12 mouse cellular contexts compared by ENCODE assay signal in the genomic region with DNA sequence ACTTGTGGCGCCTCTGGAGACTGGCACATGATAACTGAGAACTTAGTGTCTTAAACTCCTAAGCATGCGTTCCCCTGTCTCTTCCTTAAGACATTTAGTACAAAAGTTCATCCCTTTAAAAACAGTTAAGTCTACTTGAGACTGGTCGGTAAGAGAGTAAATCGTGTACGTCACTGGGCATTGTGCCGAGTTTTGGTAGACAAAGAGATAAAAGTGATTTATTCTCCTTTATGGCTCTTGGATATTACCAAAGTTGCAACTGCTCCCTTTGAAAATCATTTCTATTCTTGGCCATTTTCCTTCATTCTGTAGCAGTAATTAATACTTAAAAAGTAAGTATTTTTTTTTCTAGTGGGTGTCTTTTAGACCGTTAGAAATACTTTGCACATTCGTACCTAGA. TPM values are rescaled to one million over a fixed set of nuclear protein-coding genes. Genes with fewer than 3 reads are reported as not detected.
"Had no signal": no experiment of that assay in that cellular context is flagged by ENCODE, and none has a peak within 500 bp of the region (broad histone marks: within the 10 kb centered on the region; RNA-seq: fewer than 3 reads in every experiment).

No protein-coding gene starts in this region.

- H3K4me1 ChIP-seq: limb, embryonic 12.5 days; liver, embryonic 13.5 days; midbrain, embryonic 13.5 days had no signal

- H3K36me3 ChIP-seq: limb, embryonic 12.5 days; liver, embryonic 13.5 days; midbrain, embryonic 13.5 days had no signal

- H3K9ac ChIP-seq: limb, embryonic 12.5 days; liver, embryonic 13.5 days; liver, postnatal 0 days; midbrain, embryonic 13.5 days had no signal

- ATAC-seq: liver, postnatal 0 days; midbrain, embryonic 13.5 days had no signal

- H3K4me3 ChIP-seq: layer of hippocampus, adult 2 months; limb, embryonic 12.5 days; liver, embryonic 13.5 days; midbrain, embryonic 13.5 days had no signal

- H3K27me3 ChIP-seq: limb, embryonic 12.5 days; liver, embryonic 13.5 days; midbrain, embryonic 13.5 days had no signal

- H3K4me2 ChIP-seq: limb, embryonic 12.5 days; liver, embryonic 13.5 days; midbrain, embryonic 13.5 days had no signal

- DNase-seq: kidney, adult 2 months; liver; liver, embryonic 13.5 days; liver, postnatal 0 days; lung, postnatal 36 days; right cerebral cortex, adult 18-20 months; right cerebral cortex, postnatal 25 days; thymus, postnatal 4 days had no signal

- H3K9me3 ChIP-seq: limb, embryonic 12.5 days; liver, embryonic 13.5 days; midbrain, embryonic 13.5 days had no signal

- H3K27ac ChIP-seq: layer of hippocampus, adult 2 months; limb, embryonic 12.5 days; liver, embryonic 13.5 days; midbrain, embryonic 13.5 days had no signal

RNA-seq across cellular contexts. Expression of a gene that starts 20.9 kb away (rescaled TPM):
- polyA plus RNA-seq: liver, embryonic 13.5 days; liver, postnatal 0 days; small intestine, adult 2 months had no signal
